Mouse (Mus musculus) limb, embryonic 15.5 days (tissue): ENCODE data around the gene Gpr3. TPM values are rescaled to one million over a fixed set of nuclear protein-coding genes. Genes with fewer than 3 reads are reported as not detected.

ENCODE experiments used
- ATAC-seq: fragments of 200-750 bp; cut with Nextera tagmentation; 2 replicates; pipeline ENCODE4 v1.8.0; 2017; ENCODE audit warnings: low read depth, moderate TSS enrichment; ENCODE audit not compliant: insufficient number of reproducible peaks, low FRiP score, low TSS enrichment
- H3K27ac ChIP-seq: fragments of 300-500 bp; sonication (generic); 2 replicates; pipeline ENCODE4 v1.5.1; 2015; ENCODE audit warnings: moderate library complexity, mild to moderate bottlenecking, inconsistent platforms
- H3K27me3 ChIP-seq: fragments of 300-500 bp; sonication (generic); 2 replicates; pipeline ENCODE4 v1.6.1; 2015; ENCODE audit warnings: inconsistent platforms
- H3K36me3 ChIP-seq: fragments of 300-500 bp; sonication (generic); 2 replicates; pipeline ENCODE4 v1.6.1; 2015; ENCODE audit warnings: inconsistent platforms
- H3K4me1 ChIP-seq: fragments of 300-500 bp; sonication (generic); 2 replicates; pipeline ENCODE4 v1.6.1; 2015; ENCODE audit warnings: inconsistent platforms
- H3K4me2 ChIP-seq: fragments of 300-500 bp; sonication (generic); 2 replicates; pipeline ENCODE4 v1.6.1; 2015; ENCODE audit warnings: mild to moderate bottlenecking, inconsistent platforms
- H3K4me3 ChIP-seq: fragments of 300-500 bp; sonication (generic); 2 replicates; pipeline ENCODE4 v1.5.1; 2015; ENCODE audit warnings: mild to moderate bottlenecking, inconsistent platforms
- H3K9ac ChIP-seq: fragments of 300-500 bp; sonication (generic); 2 replicates; pipeline ENCODE4 v1.6.1; 2015; ENCODE audit warnings: inconsistent platforms
- H3K9me3 ChIP-seq: fragments of 300-500 bp; sonication (generic); 2 replicates; pipeline ENCODE4 v1.6.1; 2016; ENCODE audit warnings: inconsistent platforms
- WGBS: fragments of 180-500 bp; shearing (Covaris S2); methylation state at CpG from one replicate; pipeline ENCODE4 v1.1.7; 2015; 5-methylcytosine and 5-hydroxymethylcytosine counted together
- polyA plus RNA-seq: library from polyadenylated mRNA; unstranded; fragments of >200 nt; fragmentation: Nextera tagmentation; extraction: Ambion mirVana; gene quantifications from 2 replicates; pipeline ENCODE4 v1.2.1, GENCODE M21; 2015

Gpr3 gene
- polyA plus RNA-seq, 1 experiment from 2014 or later: not detected

DNA sequence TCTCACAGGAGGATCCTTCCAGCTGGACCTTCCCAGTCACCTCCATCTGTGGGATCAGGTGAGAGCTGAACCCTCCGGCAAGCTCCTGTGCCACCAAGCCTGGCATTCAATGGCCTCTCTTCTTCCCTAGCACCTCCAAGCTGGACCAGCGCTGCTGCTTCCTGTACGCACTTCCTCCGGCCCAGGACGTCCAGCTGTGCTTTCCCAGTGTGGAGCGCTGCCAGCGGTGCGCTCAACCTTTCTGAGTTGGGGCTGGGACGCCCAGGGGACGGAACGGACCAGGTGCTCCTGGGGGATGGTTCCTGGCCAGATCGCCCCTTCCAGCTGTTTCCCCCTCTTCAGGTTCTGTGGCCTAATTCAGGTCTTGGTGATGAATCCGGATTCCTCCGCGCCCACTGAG lies 34.7 kb upstream of the Gpr3 start:
- peaks cover 78% of the 10 kb centered on the region for H3K27me3 ChIP-seq
- ATAC-seq: no peak

GRCm38 (mm10) chr4:133244289-133244688 lies 32.0 kb upstream of the Gpr3 start:
- H3K4me1 ChIP-seq: peaks cover 23% of the 10 kb centered on the region
- no peaks in the 10 kb centered on the region for H3K9me3 ChIP-seq
- H3K9ac ChIP-seq: no peak overlapping the region
- H3K4me3 ChIP-seq: no peak overlapping the region
- 79% methylated on average over 1 of the region's 1 CpGs for WGBS
- ATAC-seq: no peak
- H3K4me2 ChIP-seq: no peak overlapping the region
- no peaks in the 10 kb centered on the region for H3K36me3 ChIP-seq
- H3K27me3 ChIP-seq: peaks cover 73% of the 10 kb centered on the region
- H3K27ac ChIP-seq: no peak overlapping the region

More for the DNA sequence above, 34.7 kb upstream of the Gpr3 start:
- H3K4me3 ChIP-seq: no peak overlapping the region
- H3K4me1 ChIP-seq: peaks cover 27% of the 10 kb centered on the region
- 28% methylated on average over 15 of the region's 15 CpGs for WGBS
- H3K9me3 ChIP-seq: no peaks in the 10 kb centered on the region
- no peaks in the 10 kb centered on the region for H3K36me3 ChIP-seq
- no peak overlapping the region for H3K9ac ChIP-seq
- no peak overlapping the region for H3K4me2 ChIP-seq
- no peak overlapping the region for H3K27ac ChIP-seq

- Histone ChIP-seq H3K27me3 (peaks cover 72% of the 10 kb centered on the region), H3K36me3 (no peaks in the 10 kb centered on the region), H3K27ac (no peak overlapping the region), H3K4me1 (peaks cover 23% of the 10 kb centered on the region), H3K9ac (no peak overlapping the region), H3K9me3 (no peaks in the 10 kb centered on the region), H3K4me3 (no peak overlapping the region), H3K4me2 (no peak overlapping the region)
- ATAC-seq: no peak
- 38% methylated on average over 13 of the region's 13 CpGs for WGBS
These were observed 31.2 kb upstream of the Gpr3 start for GRCm38 (mm10) chr4:133243538-133243937.

- no peak overlapping the region for H3K4me3 ChIP-seq
- H3K27ac ChIP-seq: no peak overlapping the region
- H3K9ac ChIP-seq: no peak overlapping the region
- ATAC-seq: no peak
- H3K4me1 ChIP-seq: peaks cover 23% of the 10 kb centered on the region
- no peaks in the 10 kb centered on the region for H3K9me3 ChIP-seq
- peaks cover 63% of the 10 kb centered on the region for H3K27me3 ChIP-seq
- no peaks in the 10 kb centered on the region for H3K36me3 ChIP-seq
- WGBS: 62% methylated on average over 9 of the region's 9 CpGs
- H3K4me2 ChIP-seq: no peak overlapping the region
These were observed 30.4 kb upstream of the Gpr3 start for GRCm38 (mm10) chr4:133242710-133243109.

DNA sequence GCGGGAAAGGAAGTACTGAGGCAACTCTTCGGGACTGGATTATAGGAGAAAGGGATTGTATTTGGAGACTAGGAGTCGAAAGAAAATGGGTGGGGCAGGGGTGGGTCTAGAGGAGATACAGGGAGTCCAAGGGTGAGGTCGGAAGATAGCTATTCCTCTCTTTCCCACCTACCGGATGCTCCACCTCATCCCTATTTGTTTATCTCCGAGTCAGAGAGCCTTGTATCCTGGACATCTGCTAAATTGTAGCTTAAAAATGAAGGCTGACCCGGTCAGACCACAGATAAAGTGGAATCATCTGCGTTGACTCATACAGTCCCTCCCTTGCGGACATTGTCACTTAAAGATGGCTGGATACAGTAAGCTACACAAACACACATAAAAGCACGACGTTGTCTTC lies 29.6 kb upstream of the Gpr3 start:
- Histone ChIP-seq H3K9me3 (no peaks in the 10 kb centered on the region), H3K27ac (0 out of 2 replicates have a peak overlapping the region, but pooled peaks have one; percentile 86), H3K9ac (no peak overlapping the region), H3K4me2 (peak overlapping the region; percentile 95), H3K4me3 (peak overlapping the region; percentile 67), H3K27me3 (peaks cover 55% of the 10 kb centered on the region), H3K4me1 (peaks cover 18% of the 10 kb centered on the region), H3K36me3 (no peaks in the 10 kb centered on the region)
- 34% methylated on average over 11 of the region's 11 CpGs for WGBS
- ATAC-seq: no peak

DNA sequence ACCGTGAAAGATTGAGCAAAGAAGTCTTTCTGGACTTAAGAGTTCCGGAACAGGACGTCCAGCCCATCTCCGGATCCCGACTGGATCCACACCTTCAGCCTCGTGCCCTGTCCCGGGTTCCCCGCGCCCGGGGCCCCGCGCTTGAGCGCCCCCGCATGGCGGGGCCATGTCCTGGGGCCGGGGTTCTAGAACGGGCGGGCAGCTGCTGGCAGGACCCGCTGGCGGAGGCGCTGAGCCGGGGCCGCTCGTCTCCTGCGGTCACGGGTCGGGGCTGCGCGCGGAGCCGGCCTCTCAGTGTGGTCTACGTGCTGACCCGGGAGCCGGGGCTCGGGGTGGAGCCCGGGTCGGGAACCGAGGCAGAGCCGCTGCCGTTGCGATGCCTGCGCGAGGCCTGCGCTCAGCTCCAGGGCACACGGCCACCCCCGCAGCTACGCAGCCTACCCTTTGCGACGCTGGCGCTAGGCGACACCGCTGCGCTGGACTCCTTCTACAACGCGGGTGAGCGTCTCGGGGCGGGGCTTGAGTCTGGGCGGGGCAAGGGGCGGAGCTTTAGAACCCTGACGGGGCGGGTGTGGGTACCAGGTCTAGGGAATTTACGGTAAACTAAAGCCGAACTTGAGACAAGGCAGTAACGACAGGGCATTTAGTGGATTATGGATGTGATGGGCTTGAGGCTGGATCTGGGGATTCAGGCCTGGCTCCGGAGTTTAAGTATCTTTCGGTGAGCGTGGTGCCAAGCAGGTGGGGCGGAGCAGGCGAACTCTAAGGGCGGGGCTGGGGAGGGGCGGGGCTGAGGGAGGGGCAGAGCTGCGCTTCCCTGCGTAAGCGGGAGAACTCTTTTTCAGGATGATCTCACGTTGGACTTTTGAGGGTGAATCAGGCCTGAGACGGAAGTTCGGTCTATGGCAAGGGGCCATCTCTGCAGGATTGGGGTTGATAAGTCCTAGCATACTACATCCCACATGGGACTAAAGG lies 28.9 kb upstream of the Gpr3 start:
- Histone ChIP-seq H3K4me3 (peak overlapping the region; percentile 67), H3K27ac (peak overlapping the region; percentile 86), H3K4me2 (peak overlapping the region; percentile 95), H3K9ac (peak overlapping the region; percentile 62), H3K4me1 (peaks cover 16% of the 10 kb centered on the region), H3K27me3 (peaks cover 48% of the 10 kb centered on the region), H3K36me3 (no peaks in the 10 kb centered on the region), H3K9me3 (no peaks in the 10 kb centered on the region)
- ATAC-seq: peak; percentile 90
- under 1% methylated on average over 78 of the region's 78 CpGs for WGBS

DNA sequence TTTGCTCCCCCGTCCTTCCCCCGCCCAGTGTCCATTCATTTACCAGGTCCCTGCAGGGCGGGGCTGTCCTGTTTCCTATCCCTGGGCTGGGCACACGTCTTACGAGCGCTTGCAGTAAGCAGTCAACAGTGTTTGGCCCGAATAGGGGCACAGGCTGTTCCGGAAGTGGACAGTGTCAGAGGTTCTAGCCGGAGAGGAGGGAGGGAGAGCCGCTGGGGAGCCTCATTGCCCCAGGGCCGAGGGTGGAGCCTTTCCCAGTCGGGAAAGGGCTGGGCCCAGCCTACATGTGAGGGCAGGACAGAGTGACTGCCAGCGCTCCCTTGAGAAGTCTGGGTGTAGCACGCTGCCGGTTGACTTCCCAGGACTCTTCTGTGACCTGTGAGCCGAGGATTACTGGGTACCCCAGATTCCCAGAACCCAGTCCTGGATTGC lies 28.2 kb upstream of the Gpr3 start, which contains the start of gene Map3k6:
Map3k6 (plus strand) TSS at position 329 of the 432 bp plus-strand sequence.
- peak within 1 kb of the TSS; percentile 62 for H3K9ac ChIP-seq
- whole genome bisulfite sequencing: 12% methylated on average over 16 of the region's 16 CpGs
- peak within 1 kb of the TSS; percentile 67 for H3K4me3 ChIP-seq
- no peaks in the 10 kb centered on the region for H3K9me3 ChIP-seq
- peak within 1 kb of the TSS; percentile 86 for H3K27ac ChIP-seq
- no peaks in the 10 kb centered on the region for H3K36me3 ChIP-seq
- peaks cover 49% of the 10 kb centered on the region for H3K27me3 ChIP-seq
- H3K4me1 ChIP-seq: peaks cover 16% of the 10 kb centered on the region
- peak; percentile 11; the same call in 1 of the 2 replicates for ATAC-seq
- H3K4me2 ChIP-seq: peak within 1 kb of the TSS; percentile 95

GRCm38 (mm10) chr4:133237911-133238310 lies 25.6 kb upstream of the Gpr3 start:
- Histone ChIP-seq H3K9ac (no peak overlapping the region), H3K27ac (no peak overlapping the region), H3K27me3 (peaks cover 32% of the 10 kb centered on the region), H3K36me3 (no peaks in the 10 kb centered on the region), H3K4me2 (no peak overlapping the region), H3K9me3 (no peaks in the 10 kb centered on the region), H3K4me1 (peaks cover 16% of the 10 kb centered on the region), H3K4me3 (no peak overlapping the region)
- no peak for ATAC-seq
- WGBS: 69% methylated on average over 4 of the region's 4 CpGs

DNA sequence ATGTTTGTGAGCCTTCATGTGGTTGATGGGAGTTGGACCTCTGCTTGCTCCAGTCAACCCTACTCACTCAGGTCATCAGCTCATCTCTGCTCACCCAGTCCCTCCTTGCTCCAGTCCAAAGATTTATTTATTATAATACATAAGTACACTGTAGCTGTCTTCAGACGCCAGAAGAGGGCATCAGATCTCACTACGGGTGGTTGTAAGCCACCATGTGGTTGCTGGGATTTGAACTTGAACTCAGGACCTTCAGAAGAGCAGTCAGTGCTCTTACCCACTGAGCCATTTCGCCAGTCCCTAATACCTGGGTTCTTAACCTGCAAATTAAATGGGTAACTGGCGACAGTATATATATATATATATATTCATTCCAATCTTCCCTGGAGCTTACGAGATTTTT lies 23.1 kb upstream of the Gpr3 start:
- H3K27ac ChIP-seq: no peak overlapping the region

DNA sequence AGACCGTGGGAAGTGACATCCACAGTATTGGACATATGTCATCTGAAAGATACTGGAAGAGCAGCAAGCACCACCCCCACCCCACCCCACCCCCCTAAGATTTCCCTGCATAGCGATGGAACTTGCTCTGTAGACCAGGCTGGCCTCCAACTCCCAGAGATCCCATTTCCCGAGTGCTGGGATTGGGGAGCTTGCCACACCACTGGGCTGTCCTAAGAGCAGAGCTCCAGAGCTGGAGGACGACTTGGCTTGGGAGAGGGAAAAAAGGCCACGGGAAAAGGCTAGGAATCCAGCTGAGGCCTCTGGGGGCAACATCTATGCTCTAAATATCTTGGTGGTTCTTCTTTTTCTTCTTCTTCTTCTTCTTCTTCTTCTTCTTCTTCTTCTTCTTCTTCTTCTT lies 22.4 kb upstream of the Gpr3 start:
- Histone ChIP-seq H3K27me3 (peaks cover 9% of the 10 kb centered on the region; the same call in 1 of the 2 replicates), H3K9ac (no peak overlapping the region), H3K4me1 (peaks cover 2% of the 10 kb centered on the region; the same call in 1 of the 2 replicates), H3K36me3 (no peaks in the 10 kb centered on the region), H3K27ac (no peak overlapping the region), H3K9me3 (no peaks in the 10 kb centered on the region), H3K4me2 (no peak overlapping the region), H3K4me3 (no peak overlapping the region)
- WGBS: 54% methylated on average over 5 of the region's 5 CpGs
- no peak for ATAC-seq

More for the DNA sequence above, 23.1 kb upstream of the Gpr3 start:
- no peak for ATAC-seq
- no peak overlapping the region for H3K9ac ChIP-seq
- no peak overlapping the region for H3K4me3 ChIP-seq
- peaks cover 16% of the 10 kb centered on the region for H3K27me3 ChIP-seq
- peaks cover 2% of the 10 kb centered on the region for H3K4me1 ChIP-seq
- no peak overlapping the region for H3K4me2 ChIP-seq
- no peaks in the 10 kb centered on the region for H3K36me3 ChIP-seq
- no peaks in the 10 kb centered on the region for H3K9me3 ChIP-seq
- 75% methylated on average over 5 of the region's 5 CpGs for WGBS

- Histone ChIP-seq H3K36me3 (no peaks in the 10 kb centered on the region), H3K9ac (no peak overlapping the region), H3K4me2 (no peak overlapping the region), H3K9me3 (no peaks in the 10 kb centered on the region), H3K27ac (no peak overlapping the region), H3K4me1 (peaks cover 5% of the 10 kb centered on the region; the same call in 1 of the 2 replicates), H3K4me3 (no peak overlapping the region), H3K27me3 (peaks cover 4% of the 10 kb centered on the region; the same call in 1 of the 2 replicates)
- 33% methylated on average over 10 of the region's 10 CpGs for WGBS
- peak; percentile 17; the same call in 1 of the 2 replicates for ATAC-seq
These were observed 21.1 kb upstream of the Gpr3 start for GRCm38 (mm10) chr4:133233285-133233976.
